Mouse (Mus musculus) CH12.LX (cell line): ENCODE data around the gene Acbd4.

Source experiments
- CHD1 ChIP-seq: IDR thresholded peaks from 2 replicates; pipeline ENCODE4 v1.6.1; 2012; ENCODE audit warnings: low read depth, low read length, improper control_type of control experiment, inconsistent platforms
- CTCF ChIP-seq, 2 experiments: IDR thresholded peaks in 1 of 2; conservative IDR thresholded peaks in 1 of 2; 2 replicates each; pipeline ENCODE4 v1.5.1; 2011 to 2012; ENCODE audit warnings: low read depth in 2 of 2, low read length in 2 of 2, improper control_type of control experiment in 1 of 2, inconsistent platforms in 1 of 2, mild to moderate bottlenecking in 1 of 2, moderate library complexity in 1 of 2
- JUN ChIP-seq: IDR thresholded peaks from 2 replicates; pipeline ENCODE4 v1.6.1; 2011; ENCODE audit warnings: low read depth, mild to moderate bottlenecking, low read length, improper control_type of control experiment, moderate library complexity; ENCODE audit not compliant: insufficient read depth
- MAFK ChIP-seq: IDR thresholded peaks from 2 replicates; pipeline ENCODE4 v1.6.1; 2011; ENCODE audit warnings: low read length, improper control_type of control experiment; ENCODE audit not compliant: insufficient replicate concordance
- MXI1 ChIP-seq: IDR thresholded peaks from 2 replicates; pipeline ENCODE4 v1.6.1; 2011; ENCODE audit warnings: mild to moderate bottlenecking, low read depth, low read length, improper control_type of control experiment
- MYC ChIP-seq: IDR thresholded peaks from 2 replicates; pipeline ENCODE4 v1.6.1; 2011; ENCODE audit warnings: low read depth, mild to moderate bottlenecking, improper control_type of control experiment, low read length
- PAX5 ChIP-seq: IDR thresholded peaks from 2 replicates; pipeline ENCODE4 v1.6.1; 2012; ENCODE audit warnings: low read length, inconsistent platforms, mixed read lengths
- POLR2A ChIP-seq: IDR thresholded peaks from 2 replicates; pipeline ENCODE4 v1.6.1; 2011; ENCODE audit warnings: low read depth, mild to moderate bottlenecking, improper control_type of control experiment, low read length
- TCF12 ChIP-seq: IDR thresholded peaks from 2 replicates; pipeline ENCODE4 v1.6.1; 2014; ENCODE audit warnings: low read depth, mild to moderate bottlenecking, inconsistent platforms, low read length, improper control_type of control experiment
- ZC3H11A ChIP-seq: IDR thresholded peaks from 2 replicates; pipeline ENCODE4 v1.6.1; 2012; ENCODE audit warnings: low read depth, mild to moderate bottlenecking, inconsistent platforms, low read length, improper control_type of control experiment
- ZMIZ1 ChIP-seq: IDR thresholded peaks from 2 replicates; pipeline ENCODE4 v1.6.1; 2012; ENCODE audit warnings: low read depth, mild to moderate bottlenecking, inconsistent platforms, low read length, improper control_type of control experiment

GRCm38 (mm10) chr11:103098531-103099190 lies 2.8 kb upstream of the Acbd4 start:
- no peak for TF ChIP-seq CTCF (conservative IDR thresholded peaks at IDR 0.05 in 1 of 2, IDR thresholded peaks at IDR 0.05 in 1 of 2; ENCODE audit: low read depth in 2 of 2, low read length in 2 of 2)
- TF ChIP-seq POLR2A: no peak
- TF ChIP-seq MYC: no peak
- TF ChIP-seq ZC3H11A: no peak
- no peak for TF ChIP-seq PAX5
- TF ChIP-seq ZMIZ1: no peak
- TF ChIP-seq MAFK: no peak
- TF ChIP-seq TCF12: no peak
- no peak for TF ChIP-seq CHD1
- TF ChIP-seq MXI1: no peak
- TF ChIP-seq JUN: no peak
